Mouse (Mus musculus) T-helper 1 cell (primary cell): ENCODE results near the gene Gm10964.

ENCODE experiments used
- in situ Hi-C: fragments of 300-600 bp; cut with MboI, MseI; formaldehyde crosslinking; loops from one replicate; pipeline ENCODE4 v1.15.1; 2025; ENCODE audit warnings: high pct_unique_total_duplicates

Gene Gm10964

DNA sequence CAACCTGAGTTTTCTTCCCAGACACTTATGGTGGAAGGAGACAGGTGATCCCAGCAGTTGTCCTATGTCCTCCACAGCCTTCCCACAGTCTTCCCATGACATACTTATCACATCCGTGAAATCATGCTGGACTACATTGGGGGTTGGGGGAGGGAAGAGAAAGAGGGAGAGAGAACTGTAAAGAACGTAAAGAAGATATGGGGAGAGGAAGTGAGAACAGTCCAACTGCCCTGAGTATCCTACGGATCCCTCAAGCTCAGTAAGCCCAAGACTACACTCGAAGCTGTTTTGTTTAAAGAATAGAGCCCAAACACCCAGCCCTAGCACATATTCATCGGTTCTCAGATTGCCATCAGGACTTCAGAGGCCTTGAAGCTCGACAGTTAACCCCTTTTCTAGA lies 39.5 kb downstream of the Gm10964 start:
- in situ Hi-C loops, result no loop called here

DNA sequence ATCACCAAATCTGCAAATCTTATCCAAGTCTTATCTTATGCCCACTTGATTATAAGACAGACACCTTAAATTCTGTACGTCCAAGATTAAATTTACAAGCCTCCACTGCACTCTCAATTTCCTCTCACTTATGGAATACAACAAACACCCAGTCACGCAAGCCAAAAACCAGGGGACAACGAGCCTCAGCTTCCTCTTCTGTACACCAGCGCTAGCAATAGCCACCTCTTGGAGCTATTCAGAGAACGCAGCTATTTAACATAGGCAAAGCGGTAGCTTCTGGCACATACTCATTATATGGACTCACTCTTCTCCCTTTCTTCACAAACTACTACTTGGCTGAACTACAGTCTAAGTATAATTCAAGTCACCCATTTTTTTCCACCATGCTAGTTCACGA lies 40.0 kb downstream of the Gm10964 start:
- in situ Hi-C loops, result no loop called here

DNA sequence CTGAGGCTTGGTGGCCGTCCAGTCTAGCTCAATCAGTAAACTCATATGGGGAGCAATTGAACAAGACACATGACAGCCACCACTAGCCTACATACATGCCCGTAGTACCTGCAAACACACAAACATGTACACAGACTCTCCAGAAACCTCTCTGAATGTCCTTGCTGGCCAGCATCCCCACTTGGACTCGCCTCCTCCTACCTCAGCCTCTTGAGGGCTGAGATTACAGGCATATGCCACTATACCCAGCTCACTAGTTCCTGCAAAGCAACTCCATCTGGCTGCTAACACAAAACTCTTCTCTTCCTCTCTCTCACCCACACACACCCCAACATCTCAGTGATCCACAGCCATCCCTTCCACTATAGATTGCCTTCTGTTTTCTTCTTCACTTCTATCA lies 41.1 kb downstream of the Gm10964 start:
- in situ Hi-C loops, result no loop called here

DNA sequence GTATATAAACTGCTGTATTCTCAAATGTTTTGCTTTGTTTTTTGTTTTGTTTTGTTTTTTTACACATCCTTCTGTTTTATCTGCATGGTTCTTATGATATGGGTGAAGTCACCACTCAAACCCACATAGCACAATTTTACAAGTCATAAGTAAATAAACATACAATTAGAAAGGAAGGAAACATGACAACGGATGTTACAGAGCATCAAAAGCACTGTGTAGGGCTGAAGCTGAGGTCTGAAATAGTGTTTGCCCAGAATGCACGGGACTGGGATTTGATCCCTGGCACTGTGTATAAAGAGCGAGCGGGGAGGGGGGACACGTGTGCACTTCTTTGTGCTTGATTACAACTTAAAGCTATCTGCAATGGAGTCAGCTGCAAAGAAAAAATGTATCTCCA lies 41.6 kb downstream of the Gm10964 start:
- in situ Hi-C loops, result no loop called here

DNA sequence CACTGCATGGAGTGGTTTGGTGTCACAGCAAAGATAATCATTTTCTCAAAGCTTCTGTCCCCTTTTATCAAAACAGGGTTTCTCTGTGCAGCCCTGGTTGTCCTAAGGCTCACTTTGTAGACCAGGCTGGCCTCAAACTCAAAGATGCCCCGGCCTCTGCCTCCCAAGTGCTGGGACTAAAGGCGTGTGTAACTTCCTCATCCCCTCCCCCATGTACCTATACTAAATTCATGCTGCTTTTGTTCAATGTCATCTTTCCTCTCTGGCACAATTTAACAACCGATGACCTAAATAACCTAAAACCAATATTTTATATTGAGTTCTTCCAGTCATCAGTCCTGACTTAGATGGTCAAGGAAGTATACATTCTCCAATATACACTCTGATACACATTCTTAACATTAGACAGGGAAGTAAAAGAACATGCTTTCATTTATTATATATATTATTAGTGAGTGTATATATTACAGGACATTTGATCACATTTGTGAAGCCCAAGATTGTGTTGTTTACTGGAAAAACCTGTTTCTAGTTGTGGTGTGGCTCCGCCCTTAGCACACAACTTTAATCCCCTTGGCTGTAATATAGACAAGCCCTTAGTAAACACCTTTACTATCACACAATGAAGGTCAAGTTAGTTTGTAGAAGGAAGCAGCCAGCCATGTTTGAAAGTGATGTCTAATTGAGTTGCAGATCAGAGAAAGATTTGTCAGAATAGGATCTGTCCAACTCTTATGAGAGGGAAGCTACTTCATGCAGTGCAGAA lies 43.9 kb downstream of the Gm10964 start:
- in situ Hi-C loops, result no loop called here

DNA sequence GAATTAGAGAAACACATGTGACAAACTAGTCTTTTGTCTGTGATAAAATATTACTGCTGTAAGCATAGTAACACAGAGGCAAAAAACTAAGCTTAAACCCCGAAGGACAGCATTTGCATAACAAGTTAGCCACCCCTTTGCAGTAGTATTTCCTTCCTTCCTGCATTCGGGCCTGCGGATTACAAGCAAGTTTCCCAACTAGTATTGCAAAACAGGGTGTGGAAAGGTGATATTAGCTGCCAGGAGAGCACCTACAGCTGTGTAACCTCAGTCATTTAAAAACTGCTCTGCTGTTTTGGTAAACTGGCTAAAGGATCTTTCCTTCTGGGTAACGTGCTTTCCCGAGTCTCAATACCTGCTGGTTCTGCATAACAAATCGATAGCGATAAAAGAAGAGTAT lies 48.1 kb downstream of the Gm10964 start:
- in situ Hi-C loops, result no loop called here

DNA sequence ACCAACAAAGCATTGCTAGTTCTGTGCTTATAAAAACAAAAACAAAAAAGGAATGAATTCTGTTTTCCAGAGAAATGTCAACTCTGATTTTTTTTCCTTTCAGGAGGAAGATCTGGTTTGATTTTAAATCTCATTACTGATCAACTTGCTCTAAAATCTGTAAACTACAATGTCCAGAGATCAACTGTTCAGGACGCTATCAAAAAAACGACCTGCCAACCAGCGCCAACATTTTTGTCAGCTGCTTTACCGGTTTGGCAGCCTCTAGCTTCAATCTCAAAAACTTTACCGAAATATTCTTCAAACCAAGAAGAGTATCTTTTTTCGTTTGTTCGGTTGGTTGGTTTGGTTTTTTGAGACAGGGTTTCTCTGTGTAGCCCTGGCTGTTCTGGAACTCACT lies 49.9 kb downstream of the Gm10964 start:
- in situ Hi-C loops, result no loop called here

DNA sequence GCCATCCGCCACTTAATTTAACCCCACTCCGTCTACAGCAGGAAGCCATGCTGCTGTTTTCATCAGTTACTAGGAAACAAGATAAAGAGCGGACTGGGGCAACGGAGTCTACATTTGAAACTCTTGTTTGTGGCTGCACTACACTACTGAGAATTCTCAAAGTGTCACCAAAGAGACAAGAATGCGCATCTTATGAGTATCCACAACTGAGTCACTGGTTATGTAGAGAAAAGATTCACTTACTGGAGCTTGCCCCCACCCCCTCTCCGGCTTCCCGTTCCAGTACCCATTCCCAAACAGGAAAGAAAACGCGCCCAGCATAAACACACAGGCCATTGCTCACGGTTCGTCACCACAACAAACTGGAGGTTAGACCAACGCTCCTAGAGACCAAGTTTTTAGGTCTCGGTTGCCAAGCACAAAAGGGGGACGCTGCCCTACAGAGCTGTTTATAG lies 50.8 kb downstream of the Gm10964 start:
- in situ Hi-C loops, result loop anchor here (5.0 kb wide), 1 partner anchor 82 kb away; no protein-coding TSS in a partner anchor

DNA sequence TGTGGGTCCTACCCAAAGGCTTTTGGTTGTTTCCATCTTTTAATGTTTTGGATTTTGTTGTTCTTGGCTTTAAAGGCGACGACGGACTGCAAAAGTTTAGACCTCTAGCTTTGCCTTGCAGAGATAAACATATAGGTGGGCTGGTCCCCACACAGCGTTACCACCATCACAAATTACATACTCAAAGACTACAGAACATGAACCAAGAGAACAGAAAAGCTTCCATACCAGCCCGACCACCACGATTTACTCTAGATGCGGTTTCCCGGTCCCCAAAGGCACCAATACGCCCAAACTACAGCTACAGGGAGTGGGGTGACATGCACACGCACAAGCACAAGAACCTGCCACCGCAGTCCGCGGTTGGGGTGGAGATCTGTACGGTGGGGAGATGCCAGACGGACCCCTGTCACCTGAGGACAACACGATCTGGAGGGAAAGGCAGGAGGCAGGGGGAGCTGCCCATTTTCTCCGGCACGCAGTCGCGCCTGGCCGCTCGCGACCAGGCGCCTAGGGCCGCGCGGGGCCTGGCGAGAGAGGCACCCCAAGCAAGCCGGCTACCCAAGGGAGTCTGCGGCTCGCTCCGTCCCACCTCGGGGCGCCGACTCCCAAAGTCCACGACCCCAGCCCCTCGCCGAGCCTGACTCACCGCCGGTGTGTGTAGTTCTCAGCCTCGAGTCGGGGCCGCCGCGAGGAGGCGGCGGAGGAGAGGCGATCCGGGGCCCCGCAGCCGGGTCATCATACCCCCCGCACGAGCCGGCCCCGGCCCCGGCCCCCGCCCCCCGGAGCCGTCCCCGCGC lies 51.4 kb downstream of the Gm10964 start:
- in situ Hi-C loops, result loop anchor here (5.0 kb wide), 1 partner anchor 82 kb away; no protein-coding TSS in a partner anchor

DNA sequence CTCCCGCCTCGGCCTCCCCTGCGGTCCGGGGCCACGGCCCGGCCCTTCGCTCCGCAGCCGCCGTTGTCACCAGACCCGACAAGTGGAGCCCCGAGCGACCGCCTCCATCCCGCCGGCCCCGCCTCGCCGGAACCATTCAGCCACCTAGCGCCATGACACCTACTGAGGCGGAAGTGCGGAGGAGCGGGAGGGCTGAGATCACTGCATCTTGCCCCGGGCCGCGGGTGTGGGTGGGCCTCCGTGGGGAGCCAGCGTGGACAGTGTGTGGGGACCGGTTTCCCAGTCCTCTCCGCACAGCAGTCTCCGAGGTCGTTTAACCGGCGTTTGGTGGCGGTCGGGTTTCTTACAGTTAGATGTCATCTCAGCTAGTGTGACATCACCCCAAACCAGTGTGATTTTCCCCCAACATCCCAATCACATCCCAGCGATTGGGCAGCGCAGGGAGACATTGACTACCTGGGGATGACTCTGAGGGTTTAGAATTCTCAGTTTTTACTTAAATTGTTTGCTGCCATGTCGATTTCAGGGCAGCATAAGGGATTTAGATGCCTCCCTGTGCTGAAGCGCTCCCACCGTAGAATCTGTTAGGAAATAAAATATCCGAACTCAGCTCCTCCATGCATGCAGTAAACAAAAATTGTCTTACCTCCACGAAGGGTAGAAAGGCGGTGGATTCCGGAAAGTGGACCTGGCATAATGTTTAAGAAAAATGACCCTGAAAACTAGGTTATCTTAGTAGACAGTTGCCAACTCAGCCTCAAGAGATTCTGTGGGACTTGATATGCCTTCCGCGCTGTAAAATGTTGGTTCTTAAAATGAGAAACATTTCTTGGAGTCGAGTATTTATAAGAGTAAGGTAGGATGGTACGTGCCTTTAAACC lies 52.3 kb downstream of the Gm10964 start, which contains the start of gene Hipk1:
Gene Hipk1 (minus strand): TSS at position 334 of the 881 bp plus-strand sequence.
- in situ Hi-C loops, result loop anchor here (5.0 kb wide), 1 partner anchor 81 kb away; no protein-coding TSS in a partner anchor

DNA sequence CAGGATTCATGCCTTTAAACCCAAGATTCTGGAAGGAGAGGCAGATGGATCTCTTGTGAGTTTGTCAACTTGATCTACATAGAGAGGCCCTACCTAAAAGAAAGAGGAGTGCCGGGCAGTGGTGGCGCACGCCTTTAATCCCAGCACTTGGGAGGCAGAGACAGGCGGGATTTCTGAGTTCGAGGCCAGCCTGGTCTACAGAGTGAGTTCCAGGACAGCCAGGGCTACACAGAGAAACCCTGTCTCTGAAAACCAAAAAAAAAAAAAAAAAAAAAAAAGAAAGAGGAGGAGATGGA lies 52.9 kb downstream of the Gm10964 start:
- in situ Hi-C loops, result loop anchor here (5.0 kb wide), 1 partner anchor 80 kb away; no protein-coding TSS in a partner anchor

DNA sequence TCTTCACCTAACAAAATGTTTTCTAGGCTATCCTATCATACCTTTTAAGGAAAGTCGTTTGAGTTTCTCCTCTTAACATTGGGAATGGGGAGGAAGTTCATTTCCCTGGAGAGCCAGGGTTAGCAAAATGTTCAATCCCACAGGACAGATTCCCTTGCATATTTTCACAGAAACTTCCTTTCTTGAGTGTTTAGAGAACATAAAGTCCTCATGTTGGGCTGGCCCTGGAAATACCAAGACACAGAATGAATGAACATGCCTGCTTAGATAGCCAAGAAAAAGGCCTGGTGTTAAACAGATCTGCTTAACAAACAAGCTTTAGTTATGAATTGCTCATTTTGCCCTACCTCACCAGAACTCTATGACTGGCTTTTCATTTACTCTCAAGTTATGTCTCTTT lies 53.4 kb downstream of the Gm10964 start:
- in situ Hi-C loops, result loop anchor here (5.0 kb wide), 1 partner anchor 80 kb away; no protein-coding TSS in a partner anchor
